Mouse (Mus musculus) lung, embryonic 15.5 days (tissue): Measurements from ENCODE around the gene Snph. TPM values are rescaled to one million over a fixed set of nuclear protein-coding genes. Genes with fewer than 3 reads are reported as not detected.

ENCODE experiments used
- ATAC-seq: fragments of 200-750 bp; cut with Nextera tagmentation; 2 replicates; pipeline ENCODE4 v1.8.0; 2017; ENCODE audit warnings: moderate number of reproducible peaks, borderline replicate concordance; ENCODE audit not compliant: low FRiP score, low TSS enrichment; ENCODE audit errors: extremely low read depth
- H3K27ac ChIP-seq: fragments of 300-500 bp; sonication (generic); 2 replicates; pipeline ENCODE4 v1.5.1; 2015; ENCODE audit warnings: moderate library complexity, mild to moderate bottlenecking, inconsistent platforms
- H3K27me3 ChIP-seq: fragments of 300-500 bp; sonication (generic); 2 replicates; pipeline ENCODE4 v1.6.1; 2015; ENCODE audit warnings: inconsistent platforms
- H3K36me3 ChIP-seq: fragments of 300-500 bp; sonication (generic); 2 replicates; pipeline ENCODE4 v1.6.1; 2015; ENCODE audit warnings: inconsistent platforms
- H3K4me1 ChIP-seq: fragments of 300-500 bp; sonication (generic); 2 replicates; pipeline ENCODE4 v1.6.1; 2015; ENCODE audit warnings: inconsistent platforms
- H3K4me2 ChIP-seq: fragments of 300-500 bp; sonication (generic); 2 replicates; pipeline ENCODE4 v1.6.1; 2015; ENCODE audit warnings: inconsistent platforms, mild to moderate bottlenecking, moderate library complexity
- H3K4me3 ChIP-seq: fragments of 300-500 bp; sonication (generic); 2 replicates; pipeline ENCODE4 v1.5.1; 2015; ENCODE audit warnings: mild to moderate bottlenecking, inconsistent platforms
- H3K9ac ChIP-seq: fragments of 300-500 bp; sonication (generic); 2 replicates; pipeline ENCODE4 v1.6.1; 2015; ENCODE audit warnings: inconsistent platforms
- H3K9me3 ChIP-seq: fragments of 300-500 bp; sonication (generic); 2 replicates; pipeline ENCODE4 v1.6.1; 2016; ENCODE audit warnings: inconsistent platforms
- WGBS: fragments of 180-500 bp; shearing (Covaris S2); methylation state at CpG from one replicate; pipeline ENCODE4 v1.1.7; 2015; 5-methylcytosine and 5-hydroxymethylcytosine counted together
- polyA plus RNA-seq: library from polyadenylated mRNA; unstranded; fragments of >200 nt; fragmentation: Nextera tagmentation; extraction: Ambion mirVana; gene quantifications from 2 replicates; pipeline ENCODE4 v1.2.1, GENCODE M21; 2015

Gene Snph
- polyA plus RNA-seq, 1 experiment from 2014 or later, result 0.64 TPM

DNA sequence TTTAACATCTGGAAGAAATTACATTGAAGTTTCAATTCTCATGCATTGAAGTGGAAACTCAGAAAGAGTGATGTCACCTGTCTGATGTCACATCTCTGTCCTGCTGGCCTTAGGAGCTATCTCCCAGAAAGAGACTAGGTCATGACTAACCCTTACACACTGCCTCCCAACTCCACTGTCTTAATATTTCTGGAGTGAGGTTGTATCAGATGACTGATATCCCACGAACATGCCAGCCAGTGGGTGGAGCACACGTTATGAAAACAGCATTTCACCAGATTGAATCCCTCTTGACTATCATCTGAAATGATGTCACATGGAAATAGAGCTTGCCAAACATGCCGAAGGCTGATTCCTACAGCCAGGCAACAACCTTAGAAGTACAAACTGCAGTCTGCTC, 67.4 kb downstream of the Snph start:
- Histone ChIP-seq H3K4me3 (no peak overlapping the region), H3K27ac (no peak overlapping the region), H3K9me3 (no peaks in the 10 kb centered on the region), H3K4me2 (no peak overlapping the region), H3K27me3 (no peaks in the 10 kb centered on the region), H3K9ac (no peak overlapping the region), H3K4me1 (no peaks in the 10 kb centered on the region), H3K36me3 (peaks cover 36% of the 10 kb centered on the region)
- 0 out of 2 replicates have a peak, but pooled peaks have one; percentile 49 for ATAC-seq
- 53% methylated on average over 3 of the region's 3 CpGs for WGBS

DNA sequence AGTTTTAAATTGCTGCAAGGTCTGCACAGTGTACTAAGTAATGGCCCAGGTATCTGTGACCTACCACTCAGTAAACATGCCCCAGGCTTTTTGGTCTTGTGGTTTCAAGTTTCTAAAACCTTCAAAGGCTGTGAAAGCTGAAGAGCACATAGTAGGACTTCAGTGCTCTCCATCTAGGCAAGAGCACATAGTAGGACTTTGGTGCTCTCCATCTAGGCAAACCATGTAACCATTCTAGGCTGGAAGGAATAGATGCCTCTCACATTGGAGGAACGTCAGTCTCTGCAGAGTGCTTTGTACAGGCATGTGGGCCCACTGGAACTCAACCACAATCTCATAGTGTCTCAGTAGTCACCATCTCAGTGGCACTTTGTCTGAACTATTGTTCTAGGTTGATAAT, 68.4 kb downstream of the Snph start:
- H3K9ac ChIP-seq, result no peak overlapping the region
- H3K4me3 ChIP-seq, result no peak overlapping the region
- no peak overlapping the region for H3K4me2 ChIP-seq
- H3K27ac ChIP-seq, result no peak overlapping the region
- no peaks in the 10 kb centered on the region for H3K4me1 ChIP-seq
- no peak for ATAC-seq
- H3K9me3 ChIP-seq, result no peaks in the 10 kb centered on the region
- H3K27me3 ChIP-seq, result no peaks in the 10 kb centered on the region
- 83% methylated on average over 1 of the region's 1 CpGs for WGBS
- H3K36me3 ChIP-seq, result peaks cover 45% of the 10 kb centered on the region

DNA sequence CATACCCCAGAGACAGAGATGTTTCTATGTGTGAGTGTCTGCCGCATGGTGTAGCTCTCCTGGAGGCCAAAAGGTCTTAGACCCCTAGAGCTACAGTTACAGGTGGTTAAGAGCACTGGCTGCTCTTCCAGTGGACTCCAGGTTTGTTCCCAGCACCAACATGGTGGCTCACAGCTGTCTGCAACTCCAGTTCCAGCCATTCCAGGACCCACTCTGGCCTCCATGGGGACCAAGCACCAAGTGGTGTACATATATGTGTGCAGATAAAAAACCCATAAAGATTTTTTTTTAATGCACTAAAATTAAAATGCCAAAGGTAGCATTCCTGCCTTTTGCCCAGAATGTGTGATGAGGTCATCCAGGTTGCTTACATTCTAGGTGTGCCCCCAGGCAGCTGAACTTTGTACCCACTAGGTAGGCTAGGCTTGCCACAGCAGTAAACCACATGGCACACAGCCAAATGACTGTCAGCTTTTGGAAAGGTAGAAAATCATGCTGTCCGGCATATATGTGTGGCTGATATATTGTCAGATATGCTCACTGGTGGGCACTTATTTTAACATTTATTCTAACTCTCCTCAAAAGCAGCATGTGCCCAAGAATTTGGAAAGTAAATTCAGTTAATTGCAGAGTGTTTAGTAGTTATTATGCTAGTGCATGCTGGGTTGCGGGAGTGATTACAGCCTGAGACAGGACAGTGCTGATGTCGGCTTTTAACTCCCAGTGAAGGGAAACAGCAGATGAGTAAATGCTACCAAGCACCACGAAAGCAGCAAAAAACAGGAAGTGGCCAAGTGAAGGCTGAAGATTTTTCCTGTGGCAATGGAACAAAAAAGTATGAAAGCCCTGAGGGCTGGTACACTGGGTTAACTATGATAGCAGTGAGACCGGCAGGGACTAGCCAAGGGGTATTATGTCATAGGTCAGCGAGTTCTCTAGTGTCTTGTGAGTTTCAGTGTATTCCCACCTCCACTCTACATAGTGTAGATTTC, 69.2 kb downstream of the Snph start:
- Histone ChIP-seq H3K36me3 (peaks cover 52% of the 10 kb centered on the region), H3K27ac (no peak overlapping the region), H3K4me2 (no peak overlapping the region), H3K9ac (no peak overlapping the region), H3K4me3 (no peak overlapping the region), H3K9me3 (no peaks in the 10 kb centered on the region), H3K27me3 (no peaks in the 10 kb centered on the region), H3K4me1 (no peaks in the 10 kb centered on the region)
- ATAC-seq, result no peak
- 78% methylated on average over 7 of the region's 7 CpGs for WGBS

DNA sequence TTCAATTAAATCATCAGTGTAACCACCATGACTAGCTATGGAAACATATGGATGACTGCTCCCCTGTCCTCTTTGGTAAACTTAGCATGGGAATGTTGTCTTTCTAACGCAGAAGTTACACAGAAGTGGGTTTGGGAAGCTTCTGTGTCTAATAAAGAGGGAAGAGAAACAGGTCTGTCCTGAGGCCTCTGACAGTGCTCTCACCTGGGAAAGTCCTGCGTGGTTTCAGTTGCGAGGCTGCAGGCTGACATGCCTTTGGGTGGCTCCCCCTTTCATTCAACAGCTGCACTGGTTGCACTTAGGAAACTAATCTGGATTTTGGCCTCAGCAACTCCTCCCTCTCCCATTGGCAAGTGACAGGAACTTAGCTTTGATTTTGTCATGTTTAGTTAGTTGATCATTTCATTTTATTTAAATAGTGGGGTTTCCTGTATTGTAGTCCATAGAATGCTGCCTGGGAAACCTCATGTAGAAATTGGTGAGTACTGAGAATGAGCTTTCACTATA, 82.7 kb downstream of the Snph start:
- 84% methylated on average over 3 of the region's 3 CpGs for WGBS
- Histone ChIP-seq H3K4me2 (no peak overlapping the region), H3K36me3 (peaks cover 84% of the 10 kb centered on the region), H3K9me3 (no peaks in the 10 kb centered on the region), H3K9ac (no peak overlapping the region), H3K4me3 (no peak overlapping the region), H3K4me1 (peaks cover 16% of the 10 kb centered on the region), H3K27ac (no peak overlapping the region), H3K27me3 (no peaks in the 10 kb centered on the region)
- no peak for ATAC-seq

DNA sequence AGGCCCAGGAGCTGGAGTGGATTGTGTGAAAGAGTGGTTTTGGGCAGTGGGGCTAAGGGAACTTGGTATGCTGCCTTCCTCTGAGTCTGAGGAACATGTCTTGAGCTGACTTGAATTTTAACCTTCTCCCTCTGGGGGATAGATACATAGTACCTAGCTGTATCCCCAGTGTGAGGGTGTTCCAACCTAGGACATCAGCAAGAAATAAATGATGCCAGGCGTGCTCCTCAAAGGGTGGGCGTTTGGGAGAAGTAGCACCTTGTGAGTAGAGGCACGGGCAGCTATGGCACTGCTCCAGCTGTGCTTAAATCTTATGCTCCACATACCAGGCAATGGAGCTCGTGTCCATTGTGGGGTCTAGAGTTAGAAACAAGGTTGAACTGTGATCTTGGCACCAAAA, 85.8 kb downstream of the Snph start:
- 76% methylated on average over 4 of the region's 4 CpGs for WGBS
- Histone ChIP-seq H3K4me1 (peaks cover 31% of the 10 kb centered on the region), H3K27me3 (no peaks in the 10 kb centered on the region), H3K4me2 (no peak overlapping the region), H3K27ac (no peak overlapping the region), H3K9ac (no peak overlapping the region), H3K36me3 (peaks cover 64% of the 10 kb centered on the region), H3K9me3 (no peaks in the 10 kb centered on the region), H3K4me3 (no peak overlapping the region)
- ATAC-seq, result no peak

DNA sequence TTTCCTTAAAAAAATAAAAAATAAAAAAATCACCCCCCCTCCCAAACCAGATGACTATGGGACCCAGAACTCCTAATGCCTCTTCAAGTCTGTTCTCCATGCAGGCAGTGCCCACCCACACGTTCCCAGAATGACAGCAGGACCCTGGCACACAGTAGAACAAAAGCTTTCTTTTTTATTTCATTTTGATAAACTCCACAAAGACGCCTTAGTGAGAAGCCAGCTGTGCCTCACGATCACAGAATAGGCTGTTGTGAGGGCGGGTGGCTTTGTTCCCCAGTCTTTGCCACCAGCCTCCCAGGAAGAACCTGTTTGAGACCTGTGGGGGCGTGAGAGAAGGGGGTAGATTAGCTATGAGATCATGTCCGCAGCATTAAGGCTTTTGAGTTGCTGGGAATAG, 87.7 kb downstream of the Snph start:
- Histone ChIP-seq H3K27ac (no peak overlapping the region), H3K4me3 (peak overlapping the region; percentile 70), H3K4me2 (peak overlapping the region; percentile 65), H3K4me1 (peaks cover 38% of the 10 kb centered on the region), H3K36me3 (peaks cover 46% of the 10 kb centered on the region), H3K9me3 (no peaks in the 10 kb centered on the region), H3K9ac (no peak overlapping the region; the same call in 1 of the 2 replicates), H3K27me3 (no peaks in the 10 kb centered on the region)
- 56% methylated on average over 6 of the region's 6 CpGs for WGBS
- ATAC-seq, result no peak

DNA sequence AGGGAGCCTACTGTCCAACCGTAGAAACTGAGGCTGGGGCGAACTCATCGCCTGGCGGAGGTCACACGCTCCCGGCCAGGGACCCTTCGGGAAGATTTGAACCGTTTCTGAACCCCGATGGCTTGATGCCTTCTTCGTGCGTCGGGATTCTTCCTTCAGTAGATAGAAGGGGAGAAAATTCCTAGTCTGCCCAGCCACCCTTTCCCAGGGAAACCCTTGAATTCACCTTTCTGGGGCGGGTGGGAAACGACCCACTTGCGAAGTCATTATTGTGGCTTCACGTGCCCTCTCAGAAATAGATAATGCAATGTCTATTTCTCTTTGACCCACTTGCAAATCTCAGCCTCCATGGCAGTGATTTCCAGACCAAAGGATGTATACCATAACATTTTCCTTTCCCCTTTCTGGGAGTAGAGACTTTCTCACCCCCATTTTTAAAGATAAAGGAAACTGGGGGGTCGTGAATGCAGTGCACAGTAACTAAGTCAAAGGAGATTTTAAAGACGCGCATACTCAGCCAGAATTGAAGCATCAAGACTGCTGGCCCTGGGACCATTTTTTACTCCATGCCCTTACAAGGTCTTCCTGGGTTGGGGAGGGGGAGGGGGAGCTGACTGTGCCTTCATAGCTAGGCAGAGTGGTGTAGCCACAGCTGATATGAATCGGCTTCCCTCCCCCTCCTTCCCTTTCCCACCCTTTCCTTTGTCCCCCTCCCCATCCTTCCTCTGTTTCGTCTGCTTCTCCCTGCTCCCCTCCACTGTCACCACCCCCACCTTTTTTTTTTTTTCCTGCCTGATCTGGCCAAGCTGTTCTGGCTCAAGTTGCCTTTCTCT, 89.1 kb downstream of the Snph start:
- Histone ChIP-seq H3K36me3 (peaks cover 39% of the 10 kb centered on the region), H3K4me3 (peak overlapping the region; percentile 70), H3K9ac (peak overlapping the region; percentile 71), H3K4me1 (peaks cover 38% of the 10 kb centered on the region), H3K27me3 (no peaks in the 10 kb centered on the region), H3K4me2 (peak overlapping the region; percentile 65), H3K27ac (peak overlapping the region; percentile 91), H3K9me3 (no peaks in the 10 kb centered on the region)
- peak; percentile 53 for ATAC-seq
- WGBS, result under 1% methylated on average over 21 of the region's 21 CpGs

DNA sequence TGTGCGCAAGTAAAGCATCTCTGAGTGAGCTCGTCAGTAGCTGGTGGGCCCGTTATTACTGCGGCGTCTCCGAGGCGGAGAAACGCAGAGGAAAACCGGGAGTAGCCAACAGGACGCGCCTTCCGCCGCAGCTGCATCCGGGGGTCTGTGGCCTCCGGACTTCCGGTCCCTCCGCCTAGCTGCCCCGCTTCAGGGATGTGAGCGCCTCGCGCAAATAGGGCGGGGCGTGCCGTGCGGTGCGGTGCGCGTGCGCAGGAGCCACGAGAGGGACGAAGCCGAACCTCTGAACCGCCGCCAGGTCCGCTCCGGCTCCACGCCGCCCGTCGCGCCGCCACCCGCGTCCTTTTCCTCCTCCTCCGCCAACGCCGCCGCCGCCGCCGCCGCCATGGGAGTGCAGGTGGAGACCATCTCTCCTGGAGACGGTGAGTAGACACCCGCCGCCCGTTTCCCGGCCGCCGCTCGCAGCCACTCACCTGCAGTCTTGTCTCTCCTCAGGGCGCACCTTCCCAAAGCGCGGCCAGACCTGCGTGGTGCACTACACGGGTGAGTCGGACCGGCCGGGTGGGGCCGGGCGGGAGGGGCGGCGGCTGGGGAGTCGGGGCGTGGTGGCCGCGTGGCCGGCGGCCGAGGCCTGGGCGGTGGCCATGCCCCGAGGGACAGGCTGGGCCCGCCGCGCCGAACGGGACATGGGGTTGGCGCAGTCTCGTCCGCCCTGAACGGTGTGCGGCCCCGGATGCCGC, 89.9 kb downstream of the Snph start, which contains the start of gene Fkbp1a:
TSS of gene Fkbp1a (plus strand) at position 161 of the 740 bp plus-strand sequence.
- H3K4me3 ChIP-seq, result peak within 1 kb of the TSS; percentile 70
- no peaks in the 10 kb centered on the region for H3K9me3 ChIP-seq
- H3K4me1 ChIP-seq, result peaks cover 35% of the 10 kb centered on the region
- peak within 1 kb of the TSS; percentile 91 for H3K27ac ChIP-seq
- H3K4me2 ChIP-seq, result peak within 1 kb of the TSS; percentile 65
- no peaks in the 10 kb centered on the region for H3K27me3 ChIP-seq
- under 1% methylated on average over 70 of the region's 93 CpGs for WGBS
- H3K36me3 ChIP-seq, result peaks cover 32% of the 10 kb centered on the region
- peak; percentile 96 for ATAC-seq
- peak within 1 kb of the TSS; percentile 71 for H3K9ac ChIP-seq

Other genes starting within 250 kb of the Snph start
- gene 4921509C19Rik, start 156.4 kb downstream of the Snph start, polyA plus RNA-seq, result not detected in 2 replicates
- gene Nsfl1c, start 138.4 kb downstream of the Snph start, polyA plus RNA-seq, result 227 and 235 TPM in 2 replicates
- 776 and 781 TPM in 2 replicates for gene Fkbp1a, start 90.1 kb downstream of the Snph start, polyA plus RNA-seq
- gene Sdcbp2, start 60.0 kb downstream of the Snph start, polyA plus RNA-seq, result 0.70 and 1.1 TPM in 2 replicates
- 0.09 TPM in 1 of 2 replicates, not detected in the other for gene Rad21l, start 35.9 kb upstream of the Snph start, polyA plus RNA-seq
- 1.6 and 1.9 TPM in 2 replicates for gene Tmem74b, start 69.4 kb upstream of the Snph start, polyA plus RNA-seq
- 35.7 and 39.0 TPM in 2 replicates for gene Psmf1, start 111.6 kb upstream of the Snph start, polyA plus RNA-seq
- gene Rspo4, start 210.3 kb upstream of the Snph start, polyA plus RNA-seq, result 0.64 and 0.81 TPM in 2 replicates